Mouse (Mus musculus): ENCODE data around the gene Mynn. TPM values are rescaled to one million over a fixed set of nuclear protein-coding genes. Genes with fewer than 3 reads are reported as not detected.

Mynn gene
- polyA plus RNA-seq, 1 experiment from 2014 or later, result 25.5 TPM

DNA sequence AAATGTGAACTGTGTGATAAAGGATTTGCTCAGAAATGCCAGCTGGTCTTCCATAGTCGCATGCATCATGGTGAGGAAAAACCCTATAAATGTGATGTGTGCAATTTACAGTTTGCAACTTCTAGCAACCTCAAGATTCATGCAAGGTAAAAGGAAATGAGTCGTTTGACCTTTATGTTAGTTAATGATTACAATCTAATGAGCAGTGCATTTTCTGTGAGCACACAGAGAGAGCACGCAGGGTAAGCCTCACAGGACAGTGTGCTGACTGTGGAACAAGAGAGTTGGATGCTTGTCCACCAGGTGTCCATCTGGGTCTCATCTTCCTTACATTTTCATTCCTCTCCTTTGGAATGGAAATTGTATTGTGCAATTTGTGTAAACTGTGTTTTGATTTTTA lies 7.1 kb downstream of the Mynn start:
- 91% methylated on average over 3 of the region's 3 CpGs for WGBS
- Histone ChIP-seq H3K27me3 (replicated peaks; ENCODE audit: control insufficient read depth, insufficient read depth, low read length) (no peaks in the 10 kb centered on the region), H3K9me3 (ENCODE audit: control insufficient read depth, low read length) (no peaks in the 10 kb centered on the region), H3K36me3 (ENCODE audit: control insufficient read depth, insufficient read depth, low read length) (peaks cover 39% of the 10 kb centered on the region), H3K4me1 (ENCODE audit: control insufficient read depth, insufficient read depth, low read depth, low read length) (peaks cover 6% of the 10 kb centered on the region; the same call in 1 of the 2 replicates), H3K27ac (ENCODE audit: low read depth, low read length) (no peak overlapping the region), H3K4me3 (ENCODE audit: low read length) (no peak overlapping the region), H3K4me2 (ENCODE audit: low read length) (no peak overlapping the region), H3K9ac (ENCODE audit: low read depth, low read length) (no peak overlapping the region)
- no peak for ATAC-seq

DNA sequence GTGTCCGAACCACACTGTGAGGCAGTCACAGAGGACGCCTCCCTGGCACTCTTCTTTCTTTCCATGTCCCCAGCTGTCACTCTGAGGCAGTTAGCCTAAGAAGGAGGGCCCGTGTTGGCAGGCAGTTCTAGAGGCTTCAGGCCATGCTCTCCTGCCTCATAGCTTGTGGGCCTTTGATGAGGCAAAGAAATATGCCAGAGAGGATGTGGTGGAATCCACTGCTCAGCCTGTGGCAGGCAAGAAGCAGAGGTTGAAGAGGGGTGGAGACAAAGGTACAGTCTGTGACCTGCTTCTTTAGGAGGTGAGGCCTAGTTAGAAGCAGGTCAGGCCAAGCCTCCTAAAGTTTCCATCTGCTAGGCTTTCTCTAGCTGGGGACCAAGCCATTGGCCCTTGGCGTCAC lies 9.1 kb downstream of the Mynn start:
- H3K27me3 ChIP-seq (replicated peaks; ENCODE audit: control insufficient read depth, insufficient read depth, low read length), result no peaks in the 10 kb centered on the region
- no peak overlapping the region for H3K4me2 ChIP-seq (ENCODE audit: low read length)
- H3K4me1 ChIP-seq (ENCODE audit: control insufficient read depth, insufficient read depth, low read depth, low read length), result no peaks in the 10 kb centered on the region
- H3K36me3 ChIP-seq (ENCODE audit: control insufficient read depth, insufficient read depth, low read length), result peaks cover 44% of the 10 kb centered on the region
- no peak overlapping the region for H3K9ac ChIP-seq (ENCODE audit: low read depth, low read length)
- no peak overlapping the region for H3K27ac ChIP-seq (ENCODE audit: low read depth, low read length)
- H3K4me3 ChIP-seq (ENCODE audit: low read length), result no peak overlapping the region
- WGBS, result 94% methylated on average over 4 of the region's 4 CpGs
- ATAC-seq, result no peak
- no peaks in the 10 kb centered on the region for H3K9me3 ChIP-seq (ENCODE audit: control insufficient read depth, low read length)

DNA sequence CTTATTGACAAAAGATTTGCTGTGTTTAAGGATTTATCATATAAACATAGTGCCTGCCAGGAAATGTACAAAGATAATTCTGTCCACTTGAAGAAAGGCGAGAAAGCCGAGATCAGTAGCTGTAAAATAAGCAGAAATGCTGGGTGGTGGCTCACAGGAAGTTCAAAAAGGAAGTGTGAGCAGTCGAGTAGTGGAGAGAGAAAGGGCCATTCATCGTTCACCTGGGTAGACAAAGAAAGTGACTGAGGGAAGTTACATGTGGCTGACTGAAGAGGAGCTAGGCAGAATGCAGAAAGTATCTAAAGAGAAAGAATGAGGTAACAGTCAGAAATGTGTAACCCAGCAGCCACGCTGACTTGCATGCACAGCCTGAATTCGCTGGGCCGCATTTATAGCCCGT lies 18.3 kb downstream of the Mynn start:
- WGBS, result 89% methylated on average over 8 of the region's 8 CpGs

DNA sequence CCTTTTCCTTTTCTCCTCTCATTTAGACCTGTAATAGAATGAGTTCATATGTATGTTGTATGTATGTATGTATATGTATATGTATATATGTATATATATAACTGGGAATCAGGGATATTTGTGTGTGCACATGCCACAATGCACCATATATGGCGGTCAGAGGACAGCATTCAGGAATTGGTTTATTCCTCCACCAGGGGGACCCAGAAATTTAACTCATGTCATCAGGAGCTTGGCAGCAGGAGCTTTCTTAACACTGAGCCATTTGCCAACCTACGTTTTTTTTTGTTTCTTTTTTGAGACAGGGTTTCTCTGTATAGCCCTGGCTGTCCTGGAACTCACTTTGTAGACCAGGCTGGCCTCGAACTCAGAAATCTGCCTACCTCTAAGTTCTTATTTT lies 31.8 kb downstream of the Mynn start:
- Histone ChIP-seq H3K27me3 (replicated peaks; ENCODE audit: control insufficient read depth, insufficient read depth, low read length) (no peaks in the 10 kb centered on the region), H3K4me1 (ENCODE audit: control insufficient read depth, insufficient read depth, low read depth, low read length) (no peaks in the 10 kb centered on the region), H3K9ac (ENCODE audit: low read depth, low read length) (no peak overlapping the region), H3K36me3 (ENCODE audit: control insufficient read depth, insufficient read depth, low read length) (no peaks in the 10 kb centered on the region), H3K27ac (ENCODE audit: low read depth, low read length) (no peak overlapping the region), H3K4me2 (ENCODE audit: low read length) (no peak overlapping the region), H3K9me3 (ENCODE audit: control insufficient read depth, low read length) (no peaks in the 10 kb centered on the region), H3K4me3 (ENCODE audit: low read length) (no peak overlapping the region)
- 66% methylated on average over 3 of the region's 3 CpGs for WGBS
- ATAC-seq, result no peak

More for the DNA sequence above, 18.3 kb downstream of the Mynn start:
- no peak overlapping the region for H3K27ac ChIP-seq (ENCODE audit: low read depth, low read length)
- H3K36me3 ChIP-seq (ENCODE audit: control insufficient read depth, insufficient read depth, low read length), result peaks cover 17% of the 10 kb centered on the region
- no peak overlapping the region for H3K9ac ChIP-seq (ENCODE audit: low read depth, low read length)
- H3K9me3 ChIP-seq (ENCODE audit: control insufficient read depth, low read length), result no peaks in the 10 kb centered on the region
- no peak for ATAC-seq
- H3K4me2 ChIP-seq (ENCODE audit: low read length), result no peak overlapping the region
- no peaks in the 10 kb centered on the region for H3K27me3 ChIP-seq (replicated peaks; ENCODE audit: control insufficient read depth, insufficient read depth, low read length)
- no peaks in the 10 kb centered on the region for H3K4me1 ChIP-seq (ENCODE audit: control insufficient read depth, insufficient read depth, low read depth, low read length)
- H3K4me3 ChIP-seq (ENCODE audit: low read length), result no peak overlapping the region

DNA sequence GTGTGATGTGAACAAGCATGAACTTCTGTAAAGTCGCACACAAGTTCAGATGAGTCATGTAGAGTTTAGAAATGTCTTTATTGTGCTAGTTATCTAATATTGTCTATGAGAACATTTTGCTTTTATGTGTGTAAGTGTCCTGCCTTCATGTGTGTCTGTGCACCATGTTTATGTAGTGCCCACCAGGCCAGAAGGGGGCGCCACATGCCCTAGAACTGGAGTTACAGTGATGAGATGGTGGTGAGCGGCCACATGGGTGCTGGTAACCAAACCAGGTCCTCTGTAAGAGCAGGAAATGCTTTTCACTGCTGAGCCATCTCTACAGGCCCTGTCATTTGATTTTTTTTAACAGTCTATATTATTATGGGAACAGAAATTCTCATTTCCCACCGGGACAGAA lies 33.8 kb downstream of the Mynn start:
- WGBS, result 82% methylated on average over 4 of the region's 4 CpGs
- ATAC-seq, result no peak
- Histone ChIP-seq H3K4me2 (ENCODE audit: low read length) (no peak overlapping the region), H3K4me1 (ENCODE audit: control insufficient read depth, insufficient read depth, low read depth, low read length) (no peaks in the 10 kb centered on the region), H3K36me3 (ENCODE audit: control insufficient read depth, insufficient read depth, low read length) (no peaks in the 10 kb centered on the region), H3K27ac (ENCODE audit: low read depth, low read length) (no peak overlapping the region), H3K27me3 (replicated peaks; ENCODE audit: control insufficient read depth, insufficient read depth, low read length) (no peaks in the 10 kb centered on the region), H3K9me3 (ENCODE audit: control insufficient read depth, low read length) (no peaks in the 10 kb centered on the region), H3K4me3 (ENCODE audit: low read length) (no peak overlapping the region), H3K9ac (ENCODE audit: low read depth, low read length) (no peak overlapping the region)

DNA sequence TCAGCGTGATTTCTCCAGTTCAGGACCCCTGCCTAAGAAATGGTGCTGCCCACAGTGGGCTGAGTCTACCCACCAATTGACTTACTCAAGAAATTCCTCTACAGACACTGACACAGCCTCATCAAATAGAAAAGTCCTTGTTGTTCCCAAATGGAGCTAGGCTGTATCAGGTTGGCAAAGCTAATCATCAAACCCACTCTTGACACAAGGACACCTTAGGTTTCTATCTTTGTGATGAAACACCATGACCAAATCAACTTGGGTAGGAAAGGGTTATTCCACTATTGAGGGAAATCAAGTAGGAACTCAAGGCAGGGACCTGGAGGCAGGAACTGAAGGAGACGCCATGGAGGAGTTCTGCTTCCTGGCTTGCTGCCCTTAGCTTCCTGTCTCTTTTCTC lies 42.3 kb downstream of the Mynn start, which contains the start of gene Lrriq4:
Gene Lrriq4, plus strand, starts transcription at position 301 of the 400 bp plus-strand sequence.
- no peak within 1 kb of the TSS for H3K4me2 ChIP-seq (ENCODE audit: low read length)
- ATAC-seq, result no peak

DNA sequence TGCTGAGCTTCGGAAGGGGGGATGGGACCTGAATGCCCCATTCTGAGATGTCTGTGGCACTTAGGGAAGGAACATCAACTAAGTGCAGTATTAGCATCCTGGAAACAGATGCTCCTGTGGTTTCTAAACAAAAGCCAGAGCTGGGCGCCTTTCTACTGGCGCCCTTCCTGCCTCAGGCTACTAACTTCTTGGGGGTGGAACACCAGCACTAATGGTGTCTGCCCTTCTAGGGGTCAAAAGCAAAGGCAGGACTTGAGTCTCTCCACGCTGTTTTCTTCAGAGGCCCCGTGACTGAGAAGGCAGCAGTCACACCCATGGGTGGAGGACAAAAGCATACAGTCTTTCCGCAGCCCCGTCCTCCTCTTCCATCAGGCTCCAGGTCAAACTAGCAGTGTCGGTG lies 44.9 kb downstream of the Mynn start:
- no peak for ATAC-seq
- Histone ChIP-seq H3K9ac (ENCODE audit: low read depth, low read length) (no peak overlapping the region), H3K36me3 (ENCODE audit: control insufficient read depth, insufficient read depth, low read length) (no peaks in the 10 kb centered on the region), H3K4me2 (ENCODE audit: low read length) (no peak overlapping the region), H3K9me3 (ENCODE audit: control insufficient read depth, low read length) (no peaks in the 10 kb centered on the region), H3K27me3 (replicated peaks; ENCODE audit: control insufficient read depth, insufficient read depth, low read length) (peaks cover 6% of the 10 kb centered on the region), H3K27ac (ENCODE audit: low read depth, low read length) (no peak overlapping the region), H3K4me3 (ENCODE audit: low read length) (no peak overlapping the region), H3K4me1 (ENCODE audit: control insufficient read depth, insufficient read depth, low read depth, low read length) (peaks cover 10% of the 10 kb centered on the region)
- WGBS, result 55% methylated on average over 8 of the region's 8 CpGs

More for the DNA sequence above, 42.3 kb downstream of the Mynn start, which contains the start of gene Lrriq4:
- 67% methylated on average over 2 of the region's 2 CpGs for whole genome bisulfite sequencing
- no peaks in the 10 kb centered on the region for H3K9me3 ChIP-seq (ENCODE audit: control insufficient read depth, low read length)
- H3K27ac ChIP-seq (ENCODE audit: low read depth, low read length), result no peak within 1 kb of the TSS
- H3K4me3 ChIP-seq (ENCODE audit: low read length), result no peak within 1 kb of the TSS
- H3K27me3 ChIP-seq (replicated peaks; ENCODE audit: control insufficient read depth, insufficient read depth, low read length), result peaks cover 3% of the 10 kb centered on the region
- H3K36me3 ChIP-seq (ENCODE audit: control insufficient read depth, insufficient read depth, low read length), result no peaks in the 10 kb centered on the region
- no peaks in the 10 kb centered on the region; the same call in 1 of the 2 replicates for H3K4me1 ChIP-seq (ENCODE audit: control insufficient read depth, insufficient read depth, low read depth, low read length)
- H3K9ac ChIP-seq (ENCODE audit: low read depth, low read length), result no peak within 1 kb of the TSS

DNA sequence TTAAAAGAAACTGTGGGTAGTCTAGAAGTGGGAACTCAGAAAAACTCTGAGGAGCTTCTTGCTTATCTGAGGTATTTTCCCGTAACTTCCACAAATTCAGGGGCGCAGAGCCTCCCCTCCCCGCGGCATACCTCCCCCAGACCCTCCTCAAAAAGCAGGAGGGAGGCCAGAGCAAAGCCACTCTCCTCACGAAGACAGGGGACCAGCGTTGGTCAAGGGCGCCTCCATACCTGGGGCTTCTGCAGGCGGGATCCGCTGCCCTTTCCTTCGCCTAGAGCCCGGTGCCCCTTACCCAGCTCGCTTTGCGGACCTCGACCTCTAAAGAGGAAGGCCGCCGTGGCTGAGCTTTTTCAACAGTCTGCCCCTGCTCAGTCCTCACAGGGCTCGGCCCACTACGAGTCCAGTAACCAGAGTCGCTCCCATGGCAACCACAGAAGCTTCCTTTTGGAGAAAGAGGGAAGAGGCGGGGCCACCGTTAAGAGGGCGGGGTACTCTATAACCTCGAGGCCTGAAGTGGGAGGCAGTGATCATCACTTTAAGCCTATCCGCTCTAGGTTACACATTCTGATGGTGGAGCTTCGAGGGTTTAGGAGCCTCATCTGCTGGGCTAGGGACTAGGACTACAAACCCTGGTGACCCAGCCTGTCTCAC lies 45.7 kb downstream of the Mynn start, which contains the start of gene Lrrc34:
Gene Lrrc34, minus strand, starts transcription at position 430 of the 651 bp plus-strand sequence.
- ATAC-seq, result peak; percentile 90
- WGBS, result 3% methylated on average over 25 of the region's 25 CpGs

DNA sequence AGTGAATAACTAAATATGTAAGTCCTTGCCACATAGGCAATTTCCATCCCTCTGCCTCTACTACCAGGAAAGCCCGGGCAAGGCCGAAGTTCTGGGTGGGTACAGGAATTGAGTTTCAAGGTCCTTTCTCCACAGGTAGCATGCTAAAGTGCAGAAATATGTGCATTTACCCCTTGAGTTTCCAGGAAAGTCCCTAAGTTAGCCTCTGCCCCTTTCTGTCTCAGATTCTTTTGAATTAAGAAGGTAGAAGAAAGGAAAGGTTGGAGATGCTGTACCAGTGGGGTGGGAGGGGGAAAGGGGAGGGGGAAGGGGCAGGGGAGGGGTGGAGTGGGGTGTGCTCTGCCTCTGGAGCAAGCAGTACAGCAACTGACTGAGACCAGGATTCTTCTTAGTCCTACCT lies 46.6 kb downstream of the Mynn start:
- no peaks in the 10 kb centered on the region for H3K36me3 ChIP-seq (ENCODE audit: control insufficient read depth, insufficient read depth, low read length)
- H3K4me3 ChIP-seq (ENCODE audit: low read length), result no peak overlapping the region
- no peak overlapping the region for H3K9ac ChIP-seq (ENCODE audit: low read depth, low read length)
- no peaks in the 10 kb centered on the region for H3K9me3 ChIP-seq (ENCODE audit: control insufficient read depth, low read length)
- H3K4me2 ChIP-seq (ENCODE audit: low read length), result no peak overlapping the region
- H3K27me3 ChIP-seq (replicated peaks; ENCODE audit: control insufficient read depth, insufficient read depth, low read length), result peaks cover 7% of the 10 kb centered on the region
- no peak overlapping the region for H3K27ac ChIP-seq (ENCODE audit: low read depth, low read length)
- 93% methylated on average over 2 of the region's 2 CpGs for WGBS
- ATAC-seq, result no peak
- H3K4me1 ChIP-seq (ENCODE audit: control insufficient read depth, insufficient read depth, low read depth, low read length), result peaks cover 10% of the 10 kb centered on the region

More for the DNA sequence above, 45.7 kb downstream of the Mynn start, which contains the start of gene Lrrc34:
- Histone ChIP-seq H3K27me3 (replicated peaks; ENCODE audit: control insufficient read depth, insufficient read depth, low read length) (peaks cover 7% of the 10 kb centered on the region), H3K9ac (ENCODE audit: low read depth, low read length) (peak within 1 kb of the TSS; percentile 46), H3K36me3 (ENCODE audit: control insufficient read depth, insufficient read depth, low read length) (no peaks in the 10 kb centered on the region), H3K4me1 (ENCODE audit: control insufficient read depth, insufficient read depth, low read depth, low read length) (peaks cover 10% of the 10 kb centered on the region), H3K9me3 (ENCODE audit: control insufficient read depth, low read length) (no peaks in the 10 kb centered on the region), H3K4me3 (ENCODE audit: low read length) (peak within 1 kb of the TSS; percentile 36), H3K27ac (ENCODE audit: low read depth, low read length) (no peak within 1 kb of the TSS), H3K4me2 (ENCODE audit: low read length) (peak within 1 kb of the TSS; percentile 58)
